Mouse (Mus musculus): Measurements from ENCODE around the gene Fntb. TPM values are rescaled to one million over a fixed set of nuclear protein-coding genes. Genes with fewer than 3 reads are reported as not detected.

The Fntb gene
- polyA plus RNA-seq, 1 experiment = 29.0 TPM

DNA sequence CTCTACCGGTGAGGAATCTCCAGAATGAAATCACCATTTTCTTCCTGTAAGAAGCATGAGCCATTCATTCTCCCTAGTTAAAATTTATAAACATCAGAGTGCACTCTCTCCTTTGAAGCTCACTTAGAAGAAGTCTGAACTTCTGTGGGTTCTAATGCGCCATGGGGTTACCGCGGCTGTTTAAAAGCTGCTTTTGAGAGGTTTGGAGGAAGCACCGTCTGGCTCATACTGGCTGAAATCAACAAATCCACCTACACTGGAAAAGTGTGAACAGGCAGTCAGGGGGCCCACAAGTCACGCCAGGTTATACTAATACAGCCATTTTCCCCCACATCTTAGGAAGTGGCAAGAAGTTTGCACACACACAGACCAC is 167.3 kb downstream of the Fntb start:
- TF ChIP-seq CTCF (IDR thresholded peaks at IDR 0.05; ENCODE audit: insufficient read depth, low read length) = no peak
- TF ChIP-seq POLR2A (IDR thresholded peaks at IDR 0.05; ENCODE audit: borderline replicate concordance, extremely low read depth, low read depth, low read length) = no peak
- Histone ChIP-seq H3K4me3 (replicated peaks; ENCODE audit: extremely low read depth, low read depth, low read length) (no peak overlapping the region), H3K4me1 (ENCODE audit: control insufficient read depth, insufficient read depth, low read length) (peaks cover 7% of the 10 kb centered on the region)
- no peak for DNase-seq
- 62% methylated on average over 6 of the region's 6 CpGs for WGBS

DNA sequence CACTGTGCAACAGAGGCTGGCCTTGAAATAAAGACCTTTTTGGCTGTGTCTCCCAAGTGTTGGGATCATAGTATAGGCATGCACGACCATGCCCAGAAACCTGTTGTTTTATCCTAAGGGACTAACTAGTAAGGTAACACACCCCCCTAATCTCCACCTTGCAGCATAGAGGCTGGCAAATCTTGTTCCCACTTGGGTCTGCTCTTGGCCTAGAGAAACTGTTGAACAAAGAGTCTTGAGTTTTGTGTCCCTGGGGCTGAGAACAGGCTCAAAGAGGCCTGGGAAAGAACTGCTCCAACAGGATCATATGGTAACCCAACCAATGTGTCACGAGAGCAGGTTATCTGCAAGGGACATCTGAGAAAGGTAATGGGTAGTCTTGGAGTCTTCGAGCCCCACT is 169.0 kb downstream of the Fntb start:
- no peak for DNase-seq
- H3K4me1 ChIP-seq (ENCODE audit: control insufficient read depth, insufficient read depth, low read length) = peaks cover 7% of the 10 kb centered on the region
- H3K4me3 ChIP-seq (replicated peaks; ENCODE audit: extremely low read depth, low read depth, low read length) = no peak overlapping the region
- TF ChIP-seq CTCF (IDR thresholded peaks at IDR 0.05; ENCODE audit: insufficient read depth, low read length) (no peak), POLR2A (IDR thresholded peaks at IDR 0.05; ENCODE audit: borderline replicate concordance, extremely low read depth, low read depth, low read length) (no peak)
- 92% methylated on average over 3 of the region's 3 CpGs for WGBS

DNA sequence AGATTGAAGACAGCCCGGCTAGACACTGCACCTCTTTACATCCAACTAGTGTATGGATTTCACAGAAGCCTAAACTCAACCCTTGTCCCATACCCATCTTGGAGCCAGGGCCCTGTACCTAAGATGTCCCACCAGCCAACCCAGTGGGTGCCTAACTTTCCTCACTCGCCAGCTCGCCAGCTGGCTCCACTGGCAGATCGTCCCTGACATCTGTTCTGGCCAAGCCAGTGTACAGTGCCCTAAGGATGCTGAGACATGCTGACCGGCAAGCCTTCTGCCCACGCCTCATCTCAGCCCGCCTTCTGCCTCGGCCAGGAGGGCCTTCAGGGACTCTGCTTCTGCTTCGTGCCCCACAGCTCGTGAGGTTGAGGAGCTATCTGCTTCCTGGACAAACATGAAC is 170.8 kb downstream of the Fntb start:
- no peak for DNase-seq
- no peak for TF ChIP-seq POLR2A (IDR thresholded peaks at IDR 0.05; ENCODE audit: borderline replicate concordance, extremely low read depth, low read depth, low read length)
- no peak for TF ChIP-seq CTCF (IDR thresholded peaks at IDR 0.05; ENCODE audit: insufficient read depth, low read length)
- H3K4me1 ChIP-seq (ENCODE audit: control insufficient read depth, insufficient read depth, low read length) = peaks cover 7% of the 10 kb centered on the region
- no peak overlapping the region for H3K4me3 ChIP-seq (replicated peaks; ENCODE audit: extremely low read depth, low read depth, low read length)
- whole genome bisulfite sequencing = 93% methylated on average over 10 of the region's 10 CpGs

DNA sequence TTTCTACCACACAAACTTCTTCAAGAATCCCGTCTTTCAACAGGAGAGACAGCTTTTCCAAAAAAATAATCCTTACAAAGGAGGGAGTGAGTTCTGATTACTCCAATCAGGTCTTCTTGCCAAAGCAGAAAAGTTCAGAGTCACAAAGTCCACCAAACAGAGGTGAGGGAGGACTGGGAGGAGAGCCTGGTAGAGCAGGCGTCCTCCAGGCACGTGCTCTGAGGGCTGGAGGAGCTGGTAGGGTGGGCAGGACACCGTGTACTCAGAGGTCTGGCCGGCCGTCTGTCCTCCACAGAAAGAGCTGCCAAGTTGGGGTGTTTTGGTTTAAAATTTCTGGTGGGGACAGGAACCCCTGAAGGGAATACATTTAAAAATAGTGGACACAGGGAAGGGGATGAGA is 172.6 kb downstream of the Fntb start:
- DNase-seq = no peak
- TF ChIP-seq POLR2A (IDR thresholded peaks at IDR 0.05; ENCODE audit: borderline replicate concordance, extremely low read depth, low read depth, low read length) = no peak
- TF ChIP-seq CTCF (IDR thresholded peaks at IDR 0.05; ENCODE audit: insufficient read depth, low read length) = no peak
- 93% methylated on average over 6 of the region's 6 CpGs for WGBS
- Histone ChIP-seq H3K4me3 (replicated peaks; ENCODE audit: extremely low read depth, low read depth, low read length) (no peak overlapping the region), H3K4me1 (ENCODE audit: control insufficient read depth, insufficient read depth, low read length) (no peaks in the 10 kb centered on the region; the same call in 1 of the 2 replicates)

DNA sequence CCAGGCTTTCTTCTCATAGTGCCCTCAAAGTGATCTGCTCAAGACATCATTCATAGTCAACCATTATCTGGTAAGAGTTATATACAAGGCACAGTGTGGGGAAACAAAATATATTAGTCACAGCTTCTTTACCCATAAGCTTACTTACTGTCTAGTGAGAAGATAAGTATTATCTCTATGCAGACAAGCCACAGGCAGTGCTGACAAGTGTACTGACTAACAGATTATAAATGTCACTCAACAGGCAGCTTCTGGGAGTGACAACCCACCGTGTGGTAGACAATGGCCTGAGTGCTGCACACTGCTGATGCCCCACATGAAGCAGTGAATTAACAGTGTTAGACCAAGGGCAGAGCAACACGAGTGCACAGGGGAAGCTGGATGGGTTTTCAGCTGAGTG is 176.1 kb downstream of the Fntb start:
- WGBS = 73% methylated on average over 2 of the region's 2 CpGs
- Histone ChIP-seq H3K4me3 (replicated peaks; ENCODE audit: extremely low read depth, low read depth, low read length) (no peak overlapping the region), H3K4me1 (ENCODE audit: control insufficient read depth, insufficient read depth, low read length) (no peaks in the 10 kb centered on the region; the same call in 1 of the 2 replicates)
- TF ChIP-seq POLR2A (IDR thresholded peaks at IDR 0.05; ENCODE audit: borderline replicate concordance, extremely low read depth, low read depth, low read length) (no peak), CTCF (IDR thresholded peaks at IDR 0.05; ENCODE audit: insufficient read depth, low read length) (no peak)
- no peak for DNase-seq

DNA sequence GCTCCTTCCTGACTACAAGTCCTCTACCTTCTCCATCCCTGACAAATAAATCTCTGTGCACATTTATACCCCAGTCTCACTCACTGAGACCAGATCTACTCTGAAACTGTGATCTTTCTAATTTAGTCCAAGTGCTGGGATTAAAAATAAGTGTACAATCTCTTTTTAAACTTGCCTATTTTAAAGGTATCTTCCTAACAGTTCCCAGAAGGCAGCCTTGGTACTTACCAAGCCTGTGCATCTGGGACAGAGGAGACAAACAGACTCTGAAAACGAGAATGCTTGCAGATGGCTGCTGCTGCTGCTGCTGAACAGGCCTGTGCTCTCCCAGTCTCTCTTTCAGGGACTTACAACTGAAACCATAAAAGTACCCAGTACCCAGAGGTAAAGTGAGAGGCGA is 177.1 kb downstream of the Fntb start:
- no peaks in the 10 kb centered on the region; the same call in 1 of the 2 replicates for H3K4me1 ChIP-seq (ENCODE audit: control insufficient read depth, insufficient read depth, low read length)
- TF ChIP-seq POLR2A (IDR thresholded peaks at IDR 0.05; ENCODE audit: borderline replicate concordance, extremely low read depth, low read depth, low read length) (no peak), CTCF (IDR thresholded peaks at IDR 0.05; ENCODE audit: insufficient read depth, low read length) (no peak)
- no peak overlapping the region for H3K4me3 ChIP-seq (replicated peaks; ENCODE audit: extremely low read depth, low read depth, low read length)
- 87% methylated on average over 2 of the region's 2 CpGs for WGBS
- no peak for DNase-seq

DNA sequence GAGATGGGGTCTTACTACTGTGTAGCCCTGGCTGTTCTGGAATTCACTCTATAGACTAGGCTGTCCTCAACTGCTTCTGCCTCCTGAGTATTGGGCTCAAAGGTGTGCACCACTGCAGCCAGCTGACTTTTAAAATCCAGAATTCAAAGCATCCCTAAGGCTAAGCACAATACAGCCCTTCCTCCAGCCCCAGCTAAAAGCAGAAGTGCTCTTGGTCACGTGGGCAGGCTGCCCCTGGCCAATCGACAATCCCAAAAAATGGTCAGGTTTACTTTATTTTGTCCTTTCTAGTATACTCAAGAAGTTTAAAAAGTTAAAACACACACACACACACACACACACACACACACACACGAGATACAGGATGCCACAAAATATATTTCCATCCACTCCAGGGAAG is 177.7 kb downstream of the Fntb start:
- 63% methylated on average over 3 of the region's 3 CpGs for WGBS
- no peak overlapping the region for H3K4me3 ChIP-seq (replicated peaks; ENCODE audit: extremely low read depth, low read depth, low read length)
- H3K4me1 ChIP-seq (ENCODE audit: control insufficient read depth, insufficient read depth, low read length) = no peaks in the 10 kb centered on the region; the same call in 1 of the 2 replicates
- TF ChIP-seq CTCF (IDR thresholded peaks at IDR 0.05; ENCODE audit: insufficient read depth, low read length) (no peak), POLR2A (IDR thresholded peaks at IDR 0.05; ENCODE audit: borderline replicate concordance, extremely low read depth, low read depth, low read length) (no peak)
- no peak for DNase-seq

DNA sequence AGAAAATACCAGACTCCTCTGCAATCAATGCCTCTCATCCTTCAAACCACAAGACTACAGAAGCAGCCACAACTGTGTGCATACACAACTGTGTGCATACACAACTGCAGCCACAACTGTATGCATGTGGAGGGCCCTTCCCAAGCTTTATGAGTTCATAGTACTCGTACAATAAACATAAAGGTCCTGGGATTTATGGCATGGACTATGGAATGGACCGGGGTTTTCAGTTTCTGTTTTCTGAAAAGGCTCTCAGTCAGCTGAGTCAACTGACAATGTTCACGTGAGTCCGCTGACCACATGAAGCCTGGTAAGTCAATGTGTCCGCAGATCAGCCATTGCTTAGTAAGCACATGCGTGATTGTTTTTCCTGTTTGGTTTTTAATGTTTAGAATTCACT is 178.1 kb downstream of the Fntb start:
- no peak for DNase-seq
- 72% methylated on average over 6 of the region's 6 CpGs for WGBS
- no peak for TF ChIP-seq POLR2A (IDR thresholded peaks at IDR 0.05; ENCODE audit: borderline replicate concordance, extremely low read depth, low read depth, low read length)
- TF ChIP-seq CTCF (IDR thresholded peaks at IDR 0.05; ENCODE audit: insufficient read depth, low read length) = no peak
- Histone ChIP-seq H3K4me1 (ENCODE audit: control insufficient read depth, insufficient read depth, low read length) (no peaks in the 10 kb centered on the region; the same call in 1 of the 2 replicates), H3K4me3 (replicated peaks; ENCODE audit: extremely low read depth, low read depth, low read length) (no peak overlapping the region)

DNA sequence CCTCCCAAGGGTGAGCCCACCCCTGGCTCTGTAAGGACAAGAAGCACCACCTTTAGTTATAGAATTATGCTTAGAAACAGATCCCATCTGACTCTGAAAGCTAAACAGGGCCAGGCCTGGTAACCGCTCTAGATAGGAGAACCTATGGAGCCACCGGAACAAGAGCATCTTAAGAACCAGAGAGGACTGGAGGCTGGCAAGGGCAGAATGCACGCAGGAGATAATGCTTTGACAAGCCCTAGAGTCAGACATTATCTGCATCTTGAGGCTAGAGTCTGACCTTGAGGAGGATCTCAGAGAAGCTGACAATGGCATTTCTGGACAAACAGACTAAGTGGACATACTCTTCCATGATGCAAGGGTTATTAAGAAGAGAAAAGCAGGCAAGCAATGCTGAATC is 182.1 kb downstream of the Fntb start:
- TF ChIP-seq CTCF (IDR thresholded peaks at IDR 0.05; ENCODE audit: insufficient read depth, low read length) = no peak
- TF ChIP-seq POLR2A (IDR thresholded peaks at IDR 0.05; ENCODE audit: borderline replicate concordance, extremely low read depth, low read depth, low read length) = no peak
- no peak for DNase-seq
- Histone ChIP-seq H3K4me1 (ENCODE audit: control insufficient read depth, insufficient read depth, low read length) (no peaks in the 10 kb centered on the region; the same call in 1 of the 2 replicates), H3K4me3 (replicated peaks; ENCODE audit: extremely low read depth, low read depth, low read length) (no peak overlapping the region)
- WGBS = 93% methylated on average over 3 of the region's 3 CpGs

DNA sequence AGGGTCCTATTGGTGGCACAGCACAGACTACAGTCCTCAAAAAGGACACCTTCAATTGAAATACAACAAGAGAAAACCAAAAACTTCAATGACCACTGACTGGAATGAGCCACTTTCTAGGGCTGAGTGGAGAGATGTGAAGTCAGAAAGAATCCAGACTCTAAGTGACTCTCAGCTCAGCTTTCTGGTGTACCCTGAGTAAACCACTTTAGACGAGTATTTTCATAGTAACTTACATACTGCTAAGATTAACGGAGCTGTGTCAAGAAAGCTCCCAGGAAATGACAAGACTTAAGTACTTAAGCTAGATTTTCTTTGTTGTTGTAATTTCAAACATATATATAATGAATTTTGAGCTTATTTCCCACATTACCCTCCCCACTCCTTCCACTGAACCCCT is 182.8 kb downstream of the Fntb start:
- H3K4me1 ChIP-seq (ENCODE audit: control insufficient read depth, insufficient read depth, low read length) = peaks cover 1% of the 10 kb centered on the region; the same call in 1 of the 2 replicates
- 80% methylated on average over 2 of the region's 2 CpGs for WGBS
- no peak for DNase-seq
- H3K4me3 ChIP-seq (replicated peaks; ENCODE audit: extremely low read depth, low read depth, low read length) = no peak overlapping the region
- no peak for TF ChIP-seq CTCF (IDR thresholded peaks at IDR 0.05; ENCODE audit: insufficient read depth, low read length)
